Comparison of ENCODE assay signal across 26 mouse cellular contexts in genomic region chr8:91264564-91264963, GRCm38 (mm10). TPM values are rescaled to one million over a fixed set of nuclear protein-coding genes. Genes with fewer than 3 reads are reported as not detected.
DNase-seq lines count a peak whose midpoint lies in the region; ATAC-seq and TF ChIP-seq lines count a peak whose summit lies in the region.
"Had no signal": no experiment of that assay in that cellular context is flagged by ENCODE, and none has a peak within 500 bp of the region (broad histone marks: within the 10 kb centered on the region; RNA-seq: fewer than 3 reads in every experiment).

No protein-coding gene starts in this region.

- H3K9me3 ChIP-seq in embryonic facial prominence, embryonic 13.5 days, result no peaks in the 10 kb centered on the region
- no peaks in the 10 kb centered on the region for H3K9me3 ChIP-seq in embryonic facial prominence, embryonic 10.5 days
- no peaks in the 10 kb centered on the region for H3K9me3 ChIP-seq in liver, embryonic 11.5 days (ENCODE audit: control insufficient read depth, low read length)
- no peaks in the 10 kb centered on the region for H3K9me3 ChIP-seq in neural tube, embryonic 15.5 days (replicated peaks)
- H3K9me3 ChIP-seq in forebrain, embryonic 12.5 days, result no peaks in the 10 kb centered on the region
- H3K9me3 ChIP-seq: embryonic facial prominence, embryonic 12.5 days; embryonic facial prominence, embryonic 15.5 days; G1E had no signal

- peaks cover 13% of the 10 kb centered on the region for H3K36me3 ChIP-seq in embryonic facial prominence, embryonic 13.5 days
- H3K36me3 ChIP-seq in embryonic facial prominence, embryonic 10.5 days (replicated peaks), result peaks cover 18% of the 10 kb centered on the region
- no peaks in the 10 kb centered on the region for H3K36me3 ChIP-seq in liver, embryonic 11.5 days (ENCODE audit: control insufficient read depth, insufficient read depth, low read length)
- H3K36me3 ChIP-seq in neural tube, embryonic 15.5 days, result peaks cover 12% of the 10 kb centered on the region
- peaks cover 8% of the 10 kb centered on the region for H3K36me3 ChIP-seq in forebrain, embryonic 12.5 days (replicated peaks)

- TF ChIP-seq POLR2A in embryonic fibroblast, embryonic 13.5 days (IDR thresholded peaks at IDR 0.05; ENCODE audit: low read depth, low read length), result no peak

- no peak for ATAC-seq in embryonic facial prominence, embryonic 13.5 days (ENCODE audit: insufficient number of reproducible peaks, insufficient read depth, low FRiP score, low TSS enrichment, low read depth)
- no peak for ATAC-seq in liver, embryonic 11.5 days (replicated peaks; ENCODE audit: low FRiP score)
- ATAC-seq in neural tube, embryonic 15.5 days (ENCODE audit: low FRiP score), result no peak
- ATAC-seq in forebrain, embryonic 12.5 days (ENCODE audit: low FRiP score), result no peak
- ATAC-seq: activated CD4-positive, CD25-positive, alpha-beta regulatory T cell, adult 4 months; CD4-positive, CD25-positive, alpha-beta regulatory T cell, adult 4 months; forebrain, embryonic 14.5 days; forebrain, embryonic 16.5 days; Patski had no signal

- H3K4me1 ChIP-seq in embryonic facial prominence, embryonic 13.5 days, result peaks cover 6% of the 10 kb centered on the region; the same call in 1 of the 2 replicates
- no peaks in the 10 kb centered on the region for H3K4me1 ChIP-seq in embryonic facial prominence, embryonic 10.5 days
- H3K4me1 ChIP-seq in embryonic fibroblast, embryonic 13.5 days (ENCODE audit: control insufficient read depth, insufficient read depth, low read length), result peaks cover 7% of the 10 kb centered on the region
- no peaks in the 10 kb centered on the region for H3K4me1 ChIP-seq in liver, embryonic 11.5 days (replicated peaks; ENCODE audit: control insufficient read depth, insufficient read depth, low read length)
- H3K4me1 ChIP-seq in neural tube, embryonic 15.5 days, result no peaks in the 10 kb centered on the region
- H3K4me1 ChIP-seq in forebrain, embryonic 12.5 days, result no peaks in the 10 kb centered on the region
- H3K4me1 ChIP-seq: embryonic facial prominence, embryonic 12.5 days had no signal

- TF ChIP-seq CTCF in embryonic fibroblast, embryonic 13.5 days (IDR thresholded peaks at IDR 0.05; ENCODE audit: borderline replicate concordance, insufficient read depth, low read length), result no peak

- no peak overlapping the region for H3K4me2 ChIP-seq in embryonic facial prominence, embryonic 13.5 days
- no peak overlapping the region for H3K4me2 ChIP-seq in liver, embryonic 11.5 days
- no peak overlapping the region for H3K4me2 ChIP-seq in neural tube, embryonic 15.5 days
- no peak overlapping the region for H3K4me2 ChIP-seq in forebrain, embryonic 12.5 days
- H3K4me2 ChIP-seq: embryonic facial prominence, embryonic 12.5 days; embryonic facial prominence, embryonic 15.5 days had no signal

- H3K27me3 ChIP-seq in embryonic facial prominence, embryonic 13.5 days, result no peaks in the 10 kb centered on the region
- no peaks in the 10 kb centered on the region for H3K27me3 ChIP-seq in embryonic facial prominence, embryonic 10.5 days (replicated peaks; ENCODE audit: low read depth, poor library complexity, severe bottlenecking)
- no peaks in the 10 kb centered on the region for H3K27me3 ChIP-seq in liver, embryonic 11.5 days (replicated peaks; ENCODE audit: control insufficient read depth, insufficient read depth, low read length)
- H3K27me3 ChIP-seq in neural tube, embryonic 15.5 days (replicated peaks), result no peaks in the 10 kb centered on the region
- H3K27me3 ChIP-seq in forebrain, embryonic 12.5 days, result no peaks in the 10 kb centered on the region
- H3K27me3 ChIP-seq: CH12.LX; embryonic facial prominence, embryonic 12.5 days; embryonic facial prominence, embryonic 15.5 days; Patski had no signal

- no peak for DNase-seq in embryonic facial prominence, embryonic 10.5 days (ENCODE audit: low spot score)
- DNase-seq in Muller cell, postnatal 12 days (ENCODE audit: inconsistent ontology term), result peak; percentile 49
- DNase-seq in skeletal muscle tissue, adult 2 months (ENCODE audit: low read depth, low spot score), result peak; percentile 57
- DNase-seq in liver, embryonic 11.5 days (ENCODE audit: low spot score), result no peak
- DNase-seq: adrenal gland, adult 8-10 months; adrenal gland, postnatal 14 days; adrenal gland, postnatal 36 days; cerebellum, adult 11-12 months; cerebellum, adult 8-10 months; cerebellum, adult 9-11 months; cerebellum, postnatal 14 days; cerebellum, postnatal 36 days; embryo, embryonic 11 days had no signal

- H3K9ac ChIP-seq in embryonic facial prominence, embryonic 13.5 days, result no peak overlapping the region
- no peak overlapping the region for H3K9ac ChIP-seq in liver, embryonic 11.5 days (ENCODE audit: low read depth, low read length)
- no peak overlapping the region for H3K9ac ChIP-seq in neural tube, embryonic 15.5 days (replicated peaks)
- no peak overlapping the region for H3K9ac ChIP-seq in forebrain, embryonic 12.5 days
- H3K9ac ChIP-seq: embryonic facial prominence, embryonic 12.5 days; embryonic facial prominence, embryonic 15.5 days had no signal

- 0 out of 2 replicates have a peak overlapping the region, but pooled peaks have one; percentile 39 for H3K27ac ChIP-seq in embryonic facial prominence, embryonic 13.5 days
- no peak overlapping the region for H3K27ac ChIP-seq in embryonic facial prominence, embryonic 10.5 days (replicated peaks)
- peak overlapping the region; percentile 77 for H3K27ac ChIP-seq in embryonic fibroblast, embryonic 13.5 days (ENCODE audit: insufficient read depth, low read length)
- no peak overlapping the region for H3K27ac ChIP-seq in liver, embryonic 11.5 days (ENCODE audit: low read depth, low read length)
- no peak overlapping the region for H3K27ac ChIP-seq in neural tube, embryonic 15.5 days (replicated peaks)
- no peak overlapping the region for H3K27ac ChIP-seq in forebrain, embryonic 12.5 days
- H3K27ac ChIP-seq: embryonic facial prominence, embryonic 12.5 days; embryonic facial prominence, embryonic 15.5 days had no signal

- no peak overlapping the region for H3K4me3 ChIP-seq in embryonic facial prominence, embryonic 13.5 days
- no peak overlapping the region for H3K4me3 ChIP-seq in embryonic facial prominence, embryonic 10.5 days
- no peak overlapping the region for H3K4me3 ChIP-seq in embryonic fibroblast, embryonic 13.5 days (ENCODE audit: insufficient read depth, low read length)
- H3K4me3 ChIP-seq in liver, embryonic 11.5 days (ENCODE audit: low read depth, low read length), result no peak overlapping the region
- H3K4me3 ChIP-seq in neural tube, embryonic 15.5 days (replicated peaks), result no peak overlapping the region
- no peak overlapping the region for H3K4me3 ChIP-seq in forebrain, embryonic 12.5 days (replicated peaks)
- H3K4me3 ChIP-seq: embryonic facial prominence, embryonic 12.5 days; embryonic facial prominence, embryonic 15.5 days had no signal

RNA-seq across cellular contexts. Expression of gene Rpgrip1l, which starts 48.5 kb away (rescaled TPM):
- polyA plus RNA-seq in embryonic facial prominence, embryonic 13.5 days (2015; fragmentation: Nextera tagmentation; extraction: Ambion mirVana), result 18.1 and 21.5 TPM in 2 replicates
- polyA plus RNA-seq in embryonic facial prominence, embryonic 10.5 days (2016; fragmentation: Nextera tagmentation; extraction: Ambion mirVana), result 11.1 and 11.3 TPM in 2 replicates
- polyA plus RNA-seq in embryonic fibroblast, embryonic 13.5 days (2011; ENCODE audit: insufficient read length, low read depth, missing spikeins), result 8.7 and 9.2 TPM in 2 replicates
- 6.5 and 6.8 TPM in 2 replicates for polyA plus RNA-seq in liver, embryonic 11.5 days (2014; fragmentation: Nextera tagmentation; extraction: Ambion mirVana)
- 9.7 and 10.5 TPM in 2 replicates for polyA plus RNA-seq in neural tube, embryonic 15.5 days (2015; fragmentation: Nextera tagmentation; extraction: Ambion mirVana)
- polyA plus RNA-seq in forebrain, embryonic 12.5 days (2016; fragmentation: Nextera tagmentation; extraction: Ambion mirVana), result 15.8 and 17.0 TPM in 2 replicates

RNA-seq across cellular contexts. Expression of gene Fto, which starts 48.8 kb away (rescaled TPM):
- polyA plus RNA-seq in embryonic facial prominence, embryonic 13.5 days (2015; fragmentation: Nextera tagmentation; extraction: Ambion mirVana), result 107 and 111 TPM in 2 replicates
- 95.3 and 98.3 TPM in 2 replicates for polyA plus RNA-seq in embryonic facial prominence, embryonic 10.5 days (2016; fragmentation: Nextera tagmentation; extraction: Ambion mirVana)
- 59.2 and 71.5 TPM in 2 replicates for polyA plus RNA-seq in embryonic fibroblast, embryonic 13.5 days (2011; ENCODE audit: insufficient read length, low read depth, missing spikeins)
- 56.1 and 57.7 TPM in 2 replicates for polyA plus RNA-seq in liver, embryonic 11.5 days (2014; fragmentation: Nextera tagmentation; extraction: Ambion mirVana)
- polyA plus RNA-seq in neural tube, embryonic 15.5 days (2015; fragmentation: Nextera tagmentation; extraction: Ambion mirVana), result 131 and 135 TPM in 2 replicates
- 105 and 111 TPM in 2 replicates for polyA plus RNA-seq in forebrain, embryonic 12.5 days (2016; fragmentation: Nextera tagmentation; extraction: Ambion mirVana)

Comparison
In these comparisons a context has a peak if more than half of its experiments do, and no peak if none do; other contexts are left out.
1. H3K27ac ChIP-seq: peak in embryonic facial prominence, embryonic 13.5 days (single experiment) and embryonic fibroblast, embryonic 13.5 days (single experiment); none in embryonic facial prominence, embryonic 10.5 days (single experiment), liver, embryonic 11.5 days (single experiment), neural tube, embryonic 15.5 days (single experiment) and forebrain, embryonic 12.5 days (single experiment).
2. DNase-seq: peak in Muller cell, postnatal 12 days (single experiment) and skeletal muscle tissue, adult 2 months (single experiment); none in embryonic facial prominence, embryonic 10.5 days (single experiment) and liver, embryonic 11.5 days (single experiment).